Mouse (Mus musculus) yolk sac, embryonic 10.5 days (tissue): Measurements from ENCODE around the gene Amacr.

Experiments used
- DNase-seq: peaks from one replicate; pipeline ENCODE4 v3.0.0-alpha.2; 2017; ENCODE audit warnings: low spot score

Amacr gene

DNA sequence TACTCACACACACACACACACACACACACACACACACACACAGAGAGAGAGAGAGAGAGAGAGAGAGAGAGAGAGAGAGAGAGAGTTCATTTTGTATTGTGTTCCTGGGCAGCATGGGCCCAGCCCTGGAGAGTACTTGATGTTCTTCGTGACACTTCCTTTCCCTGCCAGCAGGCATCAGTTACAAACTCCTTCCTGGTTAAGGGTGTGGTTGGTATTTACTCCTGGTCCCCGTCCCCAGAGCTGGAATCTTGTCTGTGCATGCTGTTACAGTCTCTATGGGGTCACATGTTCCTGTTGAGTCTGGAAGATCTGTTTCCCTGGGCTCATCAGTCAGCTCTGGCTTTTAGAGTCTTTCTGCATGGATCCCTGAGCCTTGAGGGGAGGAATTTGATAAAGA is 8.9 kb downstream of the Amacr start:
- DNase-seq = no peak

DNA sequence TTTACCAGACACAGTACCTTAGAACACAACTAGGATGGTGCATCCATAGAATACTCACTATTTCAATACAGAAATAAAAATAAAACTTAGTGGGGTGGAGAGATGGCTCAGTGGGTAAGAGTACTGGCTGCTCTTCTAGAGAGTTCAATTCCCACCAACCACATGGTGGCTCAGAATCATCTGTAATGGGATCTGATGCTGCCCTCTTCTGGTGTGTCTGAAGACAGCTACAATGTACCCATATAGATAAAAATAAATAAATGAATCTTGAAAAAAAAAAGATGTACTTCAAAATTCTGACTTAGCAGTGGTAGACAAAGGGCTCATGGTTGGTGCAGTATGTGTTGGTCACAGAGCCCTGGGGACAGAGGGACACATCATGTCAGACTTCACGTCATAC is 10.0 kb downstream of the Amacr start:
- no peak for DNase-seq

DNA sequence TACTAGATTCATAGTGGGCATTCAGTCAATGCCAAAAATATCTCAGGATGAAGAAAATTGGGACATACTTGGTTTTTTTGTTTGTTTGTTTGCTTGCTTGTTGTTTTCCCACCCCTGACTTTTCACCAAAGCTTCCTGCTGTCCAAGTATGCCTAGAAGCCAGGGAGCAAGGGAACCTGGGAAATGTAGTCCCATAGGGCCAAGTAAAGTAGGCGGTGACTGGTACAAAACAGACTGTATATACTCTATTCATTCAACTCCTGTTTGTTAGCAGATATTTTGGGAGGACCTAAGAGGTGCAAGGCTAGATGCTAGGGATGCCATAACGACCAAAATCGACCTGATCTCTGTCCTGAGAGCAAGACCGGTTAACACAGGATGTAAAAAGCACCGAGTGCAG is 18.3 kb downstream of the Amacr start:
- no peak for DNase-seq

DNA sequence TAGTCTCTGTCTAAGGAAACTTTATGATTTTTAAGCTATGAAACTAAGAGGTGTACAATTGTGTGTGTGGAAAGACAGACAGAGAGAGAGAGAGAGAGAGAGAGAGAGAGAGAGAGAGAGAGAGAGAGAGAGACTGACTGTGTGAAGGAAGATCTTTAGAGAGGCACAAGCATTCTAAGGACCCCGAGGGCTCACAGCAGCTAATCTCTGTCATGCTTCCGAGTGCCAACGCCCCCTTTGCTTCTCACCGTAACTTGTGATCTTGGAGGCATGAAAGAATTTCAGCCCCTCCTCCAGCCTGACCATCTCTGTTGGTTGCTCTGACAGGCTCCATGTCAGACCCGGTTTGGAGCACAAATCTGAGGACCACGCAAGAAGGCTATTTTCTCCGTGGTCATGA is 18.9 kb downstream of the Amacr start, which contains the start of gene Slc45a2:
Slc45a2 (plus strand) TSS at position 301 of the 400 bp plus-strand sequence.
- no peak for DNase-seq

DNA sequence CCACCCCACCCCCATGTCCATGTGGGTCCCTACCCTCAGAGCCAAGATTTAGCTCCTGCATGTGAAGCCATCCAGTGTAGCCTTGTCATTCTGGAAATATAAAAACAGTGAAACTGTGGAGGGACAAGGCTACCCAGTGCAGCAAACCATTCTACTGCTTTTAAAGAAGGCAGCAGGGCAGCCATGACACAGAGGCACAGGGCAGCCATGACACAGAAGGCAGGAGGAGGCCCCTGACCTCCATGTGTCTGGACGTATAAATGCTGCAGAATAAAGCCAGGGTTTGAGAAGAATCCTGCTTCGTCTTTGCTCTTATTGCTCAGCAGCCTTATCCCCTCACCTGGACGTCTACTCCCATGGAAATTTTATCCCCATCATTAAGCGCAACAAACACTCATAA is 22.2 kb downstream of the Amacr start:
- no peak for DNase-seq

DNA sequence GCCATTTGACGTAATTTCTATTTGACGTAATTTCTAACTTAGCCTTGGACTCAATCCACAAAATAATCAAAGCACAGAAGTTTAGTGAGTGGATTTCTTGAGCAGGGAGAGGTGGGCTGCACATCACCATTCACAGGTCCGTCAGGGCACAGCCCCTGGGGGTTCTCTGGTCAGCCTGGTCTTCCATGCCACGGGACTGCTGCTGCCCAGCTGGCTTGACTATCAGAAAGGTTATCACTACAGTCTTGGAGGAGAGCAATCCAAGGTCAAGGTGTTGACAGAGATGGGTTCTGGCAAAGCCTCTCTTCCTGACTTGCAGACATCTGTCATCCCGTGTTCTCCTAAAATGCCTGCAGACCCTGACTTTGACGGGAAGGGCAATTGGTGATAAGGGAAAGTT is 23.1 kb downstream of the Amacr start:
- DNase-seq = no peak

DNA sequence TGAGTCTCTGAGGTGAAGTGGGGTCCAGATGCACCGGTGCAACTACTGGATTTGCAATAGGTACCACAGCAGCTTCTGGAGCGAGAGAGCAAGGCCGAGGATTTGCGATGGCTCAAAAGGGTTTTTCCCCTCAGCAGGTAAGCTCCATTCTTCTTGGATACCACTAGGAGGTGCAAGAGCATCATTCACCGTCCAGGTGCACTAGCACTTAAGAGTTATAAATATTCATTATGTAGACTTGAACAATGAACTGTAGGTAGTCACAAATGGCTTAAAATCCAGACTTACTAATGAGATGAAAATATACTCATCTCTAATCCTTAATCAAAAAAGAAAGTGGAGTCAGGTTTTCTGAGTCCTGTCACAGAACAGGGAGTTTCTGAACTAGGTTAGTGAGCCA is 27.2 kb downstream of the Amacr start:
- DNase-seq = no peak

DNA sequence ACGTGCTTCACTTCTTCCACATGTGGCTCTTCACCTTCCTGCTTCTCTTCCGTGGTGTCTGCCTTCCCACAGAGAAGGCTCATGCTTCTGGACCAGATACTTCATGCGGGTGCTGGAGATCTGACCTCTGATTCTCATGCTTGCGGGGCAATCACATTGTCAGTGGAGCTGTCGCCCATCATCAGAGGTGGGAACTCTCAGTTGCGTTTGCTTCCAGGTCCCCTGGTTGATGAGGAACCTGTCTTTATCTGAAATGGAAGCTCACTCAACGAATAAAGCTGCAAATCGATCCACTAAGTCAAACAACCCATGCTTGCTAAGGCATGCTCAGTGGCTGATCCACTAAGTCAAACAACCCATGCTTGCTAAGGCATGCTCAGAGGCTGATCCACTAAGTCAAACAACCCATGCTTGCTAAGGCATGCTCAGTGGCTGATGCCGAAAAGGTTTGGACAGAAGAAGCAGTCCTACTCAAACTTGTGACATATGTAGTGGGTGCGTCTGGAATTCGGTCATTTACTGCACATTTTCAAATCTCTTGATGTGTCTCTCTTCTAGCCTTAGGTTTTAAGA is 29.5 kb downstream of the Amacr start:
- DNase-seq = no peak

DNA sequence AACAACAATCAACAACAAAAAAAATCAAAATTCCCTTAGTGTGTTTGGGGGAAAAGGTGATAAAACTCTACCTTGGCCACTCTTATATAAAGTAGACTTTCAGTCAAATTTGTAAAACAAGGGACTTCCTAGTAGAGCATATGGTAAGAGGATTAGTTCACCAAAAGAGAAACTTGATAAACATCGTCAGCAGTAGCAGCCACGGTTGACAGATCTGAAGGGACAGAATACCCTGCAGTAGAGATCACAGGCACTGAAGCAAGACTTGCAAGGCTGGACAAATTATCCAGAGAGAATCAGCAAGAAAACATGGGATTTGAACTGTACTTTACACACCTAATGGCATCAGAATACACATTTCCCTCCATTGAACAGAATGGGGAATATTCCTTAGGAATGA is 33.4 kb downstream of the Amacr start:
- no peak for DNase-seq

DNA sequence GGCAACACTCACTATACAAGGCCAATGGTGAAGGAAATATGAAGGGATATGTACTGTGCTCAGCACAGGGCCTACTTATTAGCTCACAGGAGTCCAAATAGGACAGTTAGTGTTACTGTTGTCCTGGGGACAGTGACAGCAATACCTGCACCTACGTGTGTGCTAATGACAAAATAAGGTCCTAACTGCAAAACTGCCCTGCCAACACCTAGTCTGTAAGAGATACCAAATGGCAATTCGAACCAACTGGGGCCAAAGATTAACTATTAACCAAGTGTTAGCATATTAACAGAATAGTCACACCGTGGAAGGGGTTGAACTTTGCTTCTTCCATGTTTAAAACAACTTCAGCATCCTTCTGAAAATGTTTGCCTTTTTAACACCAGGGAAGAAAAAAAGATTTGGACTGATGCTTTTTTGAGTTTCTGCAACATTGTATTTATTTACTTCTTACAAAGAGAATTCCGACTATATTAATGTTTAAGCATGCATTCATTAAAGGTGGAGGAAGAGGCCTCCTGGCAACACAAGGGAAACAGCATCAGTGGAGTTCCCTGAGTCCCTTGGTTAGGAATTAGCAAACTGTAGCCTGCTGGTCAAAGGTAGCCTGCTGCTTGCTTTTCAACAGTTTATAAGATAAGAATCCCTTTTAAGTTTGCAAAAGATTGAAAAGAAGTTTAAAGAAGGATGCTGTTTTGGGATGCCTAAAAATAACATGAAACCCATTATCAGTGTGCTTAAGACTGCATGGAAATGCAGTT is 45.4 kb downstream of the Amacr start:
- peak; percentile 61 for DNase-seq

DNA sequence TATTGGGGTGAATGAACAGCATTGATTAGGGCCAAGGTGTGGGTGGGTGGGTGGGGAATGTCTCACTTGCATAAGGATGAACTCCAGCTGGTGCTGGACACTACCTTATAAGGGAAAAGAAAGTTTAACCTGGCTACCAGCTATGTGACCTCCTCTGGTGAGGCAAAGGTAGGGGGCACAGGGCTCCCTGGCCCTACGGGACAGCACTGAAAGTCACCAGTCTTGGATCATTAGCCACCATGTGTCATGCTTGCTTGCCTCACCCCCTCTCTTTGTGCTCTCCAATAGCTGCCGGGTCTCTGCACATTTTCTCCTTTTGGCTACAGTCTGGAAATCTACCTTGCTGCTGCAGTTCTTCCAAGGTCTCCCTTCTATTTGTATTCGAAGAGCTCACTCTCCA is 48.6 kb downstream of the Amacr start:
- no peak for DNase-seq

DNA sequence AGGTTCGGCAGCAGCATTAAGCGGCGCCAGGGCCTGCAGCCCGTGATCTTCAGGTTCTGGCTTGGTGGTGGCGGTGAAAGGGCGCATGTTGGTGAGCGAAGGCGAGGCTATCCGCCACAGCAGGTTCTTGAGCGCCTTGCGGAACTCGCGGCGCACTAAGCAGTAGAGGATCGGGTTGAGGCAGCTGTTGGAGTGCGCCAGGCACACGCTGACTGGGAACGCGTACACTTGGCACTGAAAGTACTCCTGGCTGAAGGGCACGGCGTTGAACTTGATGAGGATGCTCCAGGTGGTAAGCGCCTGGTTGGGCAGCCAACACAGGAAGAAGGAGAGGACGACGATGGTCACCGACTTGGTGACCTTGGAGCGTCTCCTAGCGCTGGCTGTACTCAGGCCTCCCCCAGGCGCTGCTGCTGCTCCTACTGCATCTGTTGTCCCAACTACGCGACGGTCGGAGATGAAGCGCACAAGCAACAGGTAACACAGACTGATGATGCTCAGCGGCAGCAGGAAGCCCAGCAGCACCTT is 54.5 kb downstream of the Amacr start:
- no peak for DNase-seq

DNA sequence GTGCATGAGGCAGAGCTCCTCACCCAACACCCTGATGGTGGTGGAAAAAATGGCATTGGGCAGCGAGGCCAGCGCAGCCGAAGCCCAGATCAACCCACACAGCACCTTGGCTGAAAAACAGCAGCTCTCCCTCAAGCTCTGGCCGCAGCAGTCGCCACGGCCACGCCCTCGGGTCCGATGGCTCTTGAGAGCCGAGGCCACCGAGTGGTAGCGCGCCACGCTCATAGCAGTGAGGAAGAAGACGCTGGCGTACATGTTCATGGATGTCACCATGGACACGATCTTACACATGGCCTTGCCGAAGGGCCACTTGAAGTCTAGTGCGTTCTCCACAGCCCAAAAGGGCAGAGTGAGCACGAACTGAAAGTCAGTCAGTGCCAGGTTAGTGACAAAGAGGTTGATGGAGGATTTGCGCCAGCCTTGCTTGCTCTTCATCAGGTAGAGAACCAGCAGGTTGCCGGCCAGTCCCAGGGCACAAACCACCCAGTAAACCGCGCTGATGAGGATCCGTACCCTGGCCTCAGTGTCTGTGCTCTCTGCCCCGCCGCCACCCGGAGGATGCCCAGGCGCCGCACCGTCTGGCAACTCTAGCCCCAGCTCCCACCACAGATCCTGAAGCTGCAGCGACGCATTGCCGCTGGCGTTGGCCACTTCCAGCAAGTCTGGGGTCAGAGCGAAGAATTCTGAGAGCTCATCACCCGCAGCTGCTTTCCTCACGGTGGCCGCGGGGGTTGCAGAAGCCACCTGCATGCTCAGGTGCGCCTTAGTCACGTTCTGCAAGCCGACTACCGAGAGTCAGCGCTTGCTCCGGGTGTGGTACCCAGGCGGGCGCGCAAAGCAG is 55.2 kb downstream of the Amacr start:
- DNase-seq = no peak

DNA sequence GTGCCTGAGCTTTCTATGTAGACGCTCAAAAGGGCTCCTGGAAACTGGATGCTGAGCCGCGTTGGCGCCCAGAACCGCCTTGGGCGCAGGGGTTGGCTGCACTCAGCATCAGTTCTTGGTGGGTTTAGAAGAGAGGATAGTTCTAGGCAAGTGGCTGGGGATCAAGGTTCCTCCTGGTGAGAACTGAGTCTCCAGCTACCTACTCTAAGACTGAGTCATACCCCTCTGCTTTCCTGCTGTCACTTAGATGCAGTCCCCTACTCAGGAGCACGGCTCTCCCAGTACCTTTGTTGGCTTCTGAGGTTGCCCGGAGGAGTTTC is 55.8 kb downstream of the Amacr start:
- DNase-seq = no peak

DNA sequence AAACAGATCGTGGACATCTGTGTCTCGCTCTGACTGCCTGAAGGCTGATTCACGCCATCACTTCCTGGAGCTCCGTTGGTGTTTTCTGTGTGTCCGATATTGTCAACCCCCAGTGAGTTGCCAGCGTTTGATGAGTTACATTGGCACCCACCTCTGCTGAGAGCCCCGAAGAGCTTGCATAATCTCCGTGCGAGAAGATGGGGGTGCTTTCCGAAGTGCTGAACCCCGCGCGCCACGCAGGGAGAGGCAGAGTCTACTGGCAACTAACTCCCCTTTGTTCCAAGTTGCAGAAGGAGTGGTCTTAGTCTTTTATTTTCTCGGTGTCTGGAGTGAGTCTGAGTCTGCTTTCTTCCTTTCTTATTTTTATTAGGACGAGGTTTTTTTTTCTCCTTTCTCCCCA is 56.2 kb downstream of the Amacr start, which contains the start of gene Rxfp3:
Rxfp3 (minus strand) TSS at position 281 of the 400 bp plus-strand sequence.
- DNase-seq = no peak

DNA sequence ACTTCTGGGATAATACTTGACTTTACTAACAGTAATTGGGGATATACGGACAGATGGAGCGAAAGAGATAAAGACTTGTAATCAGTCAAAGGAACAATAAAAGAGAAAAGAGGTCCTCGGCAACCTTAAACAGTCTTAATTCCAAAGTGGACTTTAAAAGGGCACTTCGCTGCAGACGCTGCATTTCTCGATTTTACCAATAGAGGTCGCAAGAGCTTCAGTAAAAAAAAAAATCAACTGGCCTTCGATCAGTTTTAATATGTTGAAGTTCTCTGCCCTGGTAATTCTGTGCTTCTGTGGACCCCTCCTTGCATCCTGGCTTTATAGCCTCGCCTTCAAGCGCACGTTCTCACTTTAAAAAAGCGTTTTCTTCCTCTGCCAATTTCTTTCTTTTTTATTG is 56.9 kb downstream of the Amacr start:
- DNase-seq = peak; percentile 47

DNA sequence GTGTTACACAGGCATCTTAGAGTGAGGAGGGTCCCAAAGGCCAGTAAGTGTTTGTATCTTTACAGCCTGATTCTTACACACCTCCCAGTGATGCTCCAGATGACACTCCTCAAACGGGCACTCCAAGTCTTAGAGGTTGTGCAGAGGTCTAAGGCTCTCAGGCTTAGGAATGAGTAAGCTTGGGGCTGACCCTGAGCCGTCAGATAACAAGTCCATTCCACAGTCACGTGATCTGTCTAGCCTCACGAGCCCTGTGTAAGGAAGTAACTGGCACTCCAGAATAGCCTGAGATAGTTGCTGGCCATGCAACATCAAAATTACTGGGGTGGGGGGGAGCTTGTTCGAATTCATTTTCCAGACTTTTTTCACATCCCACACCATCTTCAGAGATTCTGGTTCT is 58.5 kb downstream of the Amacr start:
- DNase-seq = no peak

DNA sequence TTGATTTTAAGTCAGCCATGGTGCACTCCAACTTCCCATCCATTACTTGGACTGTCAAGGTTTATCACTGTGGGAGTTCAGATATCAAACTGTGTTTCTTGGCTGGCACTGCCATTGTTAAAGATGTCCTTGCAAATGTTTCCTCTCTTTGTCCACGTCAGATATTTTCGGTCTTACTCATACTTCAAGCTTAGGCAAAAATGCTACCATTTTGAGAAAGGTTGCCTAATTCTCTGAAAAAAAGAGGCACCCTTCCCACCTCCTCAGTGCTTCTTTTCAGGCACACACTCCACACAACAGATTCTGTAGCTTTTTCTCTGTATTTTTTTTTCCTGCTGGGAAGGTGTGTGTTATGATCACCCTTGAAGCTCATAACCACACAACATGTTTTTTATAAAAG is 59.7 kb downstream of the Amacr start:
- DNase-seq = no peak

DNA sequence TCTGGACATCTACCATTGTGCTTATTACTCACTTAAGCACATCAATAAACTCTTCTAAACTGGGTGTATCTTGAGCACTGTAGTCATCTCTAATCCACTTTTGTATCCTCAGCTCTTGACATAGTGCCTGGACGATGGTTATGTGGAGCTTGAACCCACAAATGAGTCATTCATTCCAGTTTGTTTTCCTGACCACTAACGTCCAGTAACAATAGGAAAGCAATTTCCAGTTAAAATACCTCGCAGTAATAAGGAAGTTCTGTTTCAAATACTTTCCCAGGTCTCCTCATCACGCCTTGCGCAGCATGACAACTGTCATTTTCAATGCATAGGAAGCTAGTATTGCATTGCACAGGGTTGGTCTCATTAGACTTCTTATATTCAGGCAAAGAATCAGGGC is 61.3 kb downstream of the Amacr start:
- DNase-seq = no peak
